Mouse (Mus musculus) forebrain, embryonic 11.5 days (tissue): ENCODE measurements around the gene Tnfsf15. TPM values are rescaled to one million over a fixed set of nuclear protein-coding genes. Genes with fewer than 3 reads are reported as not detected.

Experiments
- ATAC-seq: fragments of 200-750 bp; cut with Nextera tagmentation; replicated peaks from 2 replicates; pipeline ENCODE4 v1.8.0; 2017; ENCODE audit warnings: moderate TSS enrichment; ENCODE audit not compliant: low FRiP score
- DNase-seq: peaks from one replicate; pipeline ENCODE4 v3.0.0-alpha.2; 2017; ENCODE audit warnings: low spot score
- H3K27ac ChIP-seq: fragments of 300-500 bp; sonication (generic); 2 replicates; pipeline ENCODE4 v1.5.1; 2014; ENCODE audit warnings: low read depth, low read length
- H3K27me3 ChIP-seq: fragments of 300-500 bp; sonication (generic); 2 replicates; pipeline ENCODE4 v1.6.1; 2014; ENCODE audit warnings: mild to moderate bottlenecking, low read length, mixed read lengths; ENCODE audit not compliant: control insufficient read depth, insufficient read depth
- H3K36me3 ChIP-seq: fragments of 300-500 bp; sonication (generic); 2 replicates; pipeline ENCODE4 v1.6.1; 2014; ENCODE audit warnings: mild to moderate bottlenecking, low read length, moderate library complexity, mixed read lengths; ENCODE audit not compliant: control insufficient read depth, insufficient read depth
- H3K4me1 ChIP-seq: fragments of 300-500 bp; sonication (generic); replicated peaks from 2 replicates; pipeline ENCODE4 v1.6.1; 2014; ENCODE audit warnings: low read length, mixed read lengths; ENCODE audit not compliant: control insufficient read depth, insufficient read depth
- H3K4me2 ChIP-seq: fragments of 300-500 bp; sonication (generic); 2 replicates; pipeline ENCODE4 v1.6.1; 2014; ENCODE audit warnings: low read depth, mild to moderate bottlenecking, low read length, moderate library complexity, mixed read lengths; ENCODE audit not compliant: severe bottlenecking
- H3K4me3 ChIP-seq: fragments of 300-500 bp; sonication (generic); 2 replicates; pipeline ENCODE4 v1.5.1; 2014; ENCODE audit warnings: low read depth, low read length
- H3K9ac ChIP-seq: fragments of 300-500 bp; sonication (generic); 2 replicates; pipeline ENCODE4 v1.6.1; 2014; ENCODE audit warnings: low read length
- H3K9me3 ChIP-seq: fragments of 300-500 bp; sonication (generic); 2 replicates; pipeline ENCODE4 v1.6.1; 2016; ENCODE audit warnings: low read length, mixed read lengths; ENCODE audit not compliant: control insufficient read depth
- WGBS: fragments of 180-500 bp; shearing (Covaris S2); extraction: QIAGEN DNeasy Blood & Tissue Kit; methylation state at CpG from one replicate; pipeline ENCODE4 v1.1.7; 2014; 5-methylcytosine and 5-hydroxymethylcytosine counted together
- polyA plus RNA-seq: library from polyadenylated mRNA; unstranded; fragments of >200 nt; fragmentation: Nextera tagmentation; extraction: Ambion mirVana; gene quantifications from 2 replicates; pipeline ENCODE4 v1.2.1, GENCODE M21; 2014

Tnfsf15 gene
- polyA plus RNA-seq, 1 experiment from 2014 or later: not detected

- no peak for ATAC-seq
- no peaks in the 10 kb centered on the region for H3K27me3 ChIP-seq
- no peak overlapping the region for H3K27ac ChIP-seq
- H3K4me1 ChIP-seq: no peaks in the 10 kb centered on the region
- no peaks in the 10 kb centered on the region for H3K36me3 ChIP-seq
- WGBS: 62% methylated on average over 7 of the region's 7 CpGs
- no peaks in the 10 kb centered on the region for H3K9me3 ChIP-seq
- no peak overlapping the region for H3K4me3 ChIP-seq
- DNase-seq: no peak
- H3K4me2 ChIP-seq: no peak overlapping the region
- H3K9ac ChIP-seq: no peak overlapping the region
These were observed 5.4 kb downstream of the Tnfsf15 start for GRCm38 (mm10) chr4:63739524-63739923.

DNA sequence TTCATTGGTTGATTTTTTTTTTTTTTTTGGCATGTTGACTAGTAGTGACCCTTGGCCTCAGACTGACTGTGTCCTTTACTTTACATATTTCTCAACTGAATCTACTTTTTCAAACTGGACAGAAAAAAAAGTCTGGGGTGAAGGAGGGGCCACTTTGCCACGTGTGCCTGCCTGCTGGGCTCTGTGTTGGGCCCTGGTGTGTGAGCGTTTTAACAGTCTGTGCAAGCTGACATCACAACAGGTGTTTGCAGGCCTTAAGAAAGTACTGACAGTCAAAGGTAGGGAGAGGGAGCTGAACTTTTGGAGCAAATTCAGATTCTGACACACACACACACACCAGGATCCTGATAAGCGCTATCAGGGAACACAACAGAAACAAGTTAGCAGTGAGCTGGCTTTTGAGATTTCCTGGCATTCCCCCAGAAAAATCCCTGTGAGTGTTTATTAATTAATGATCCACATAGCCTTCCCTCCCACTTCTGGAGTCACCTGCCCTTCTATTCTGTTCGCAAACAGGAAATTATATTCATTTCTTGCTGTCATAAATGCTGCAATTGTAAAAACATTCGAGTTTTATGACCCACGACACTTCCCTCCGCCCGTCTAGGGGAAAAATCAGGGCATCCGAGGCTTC lies 6.4 kb downstream of the Tnfsf15 start:
- Histone ChIP-seq H3K27me3 (no peaks in the 10 kb centered on the region), H3K9ac (no peak overlapping the region), H3K36me3 (no peaks in the 10 kb centered on the region), H3K27ac (no peak overlapping the region), H3K4me1 (no peaks in the 10 kb centered on the region), H3K4me2 (no peak overlapping the region), H3K4me3 (no peak overlapping the region), H3K9me3 (no peaks in the 10 kb centered on the region)
- ATAC-seq (no peak), DNase-seq (no peak)
- WGBS: 80% methylated on average over 9 of the region's 9 CpGs

GRCm38 (mm10) chr4:63731299-63731698 lies 13.6 kb downstream of the Tnfsf15 start:
- Histone ChIP-seq H3K4me2 (no peak overlapping the region), H3K9ac (no peak overlapping the region), H3K9me3 (no peaks in the 10 kb centered on the region), H3K36me3 (no peaks in the 10 kb centered on the region), H3K27ac (no peak overlapping the region), H3K27me3 (no peaks in the 10 kb centered on the region), H3K4me3 (no peak overlapping the region), H3K4me1 (0 out of 2 replicates have a peak, but pooled peaks cover 2% of the 10 kb centered on the region)
- ATAC-seq: no peak
- WGBS: 82% methylated on average over 2 of the region's 2 CpGs
- DNase-seq: no peak

GRCm38 (mm10) chr4:63726727-63727126 lies 18.2 kb downstream of the Tnfsf15 start:
- Histone ChIP-seq H3K27me3 (no peaks in the 10 kb centered on the region), H3K36me3 (no peaks in the 10 kb centered on the region), H3K4me2 (no peak overlapping the region), H3K4me3 (no peak overlapping the region), H3K27ac (no peak overlapping the region), H3K9me3 (no peaks in the 10 kb centered on the region), H3K9ac (no peak overlapping the region), H3K4me1 (0 out of 2 replicates have a peak, but pooled peaks cover 2% of the 10 kb centered on the region)
- no peak for DNase-seq
- 45% methylated on average over 4 of the region's 4 CpGs for WGBS
- ATAC-seq: no peak

GRCm38 (mm10) chr4:63725981-63726380 lies 18.9 kb downstream of the Tnfsf15 start:
- DNase-seq: no peak
- 64% methylated on average over 5 of the region's 5 CpGs for WGBS
- Histone ChIP-seq H3K9ac (no peak overlapping the region), H3K4me1 (0 out of 2 replicates have a peak, but pooled peaks cover 2% of the 10 kb centered on the region), H3K36me3 (no peaks in the 10 kb centered on the region), H3K9me3 (no peaks in the 10 kb centered on the region), H3K27me3 (no peaks in the 10 kb centered on the region), H3K27ac (no peak overlapping the region), H3K4me2 (no peak overlapping the region), H3K4me3 (no peak overlapping the region)
- no peak for ATAC-seq

DNA sequence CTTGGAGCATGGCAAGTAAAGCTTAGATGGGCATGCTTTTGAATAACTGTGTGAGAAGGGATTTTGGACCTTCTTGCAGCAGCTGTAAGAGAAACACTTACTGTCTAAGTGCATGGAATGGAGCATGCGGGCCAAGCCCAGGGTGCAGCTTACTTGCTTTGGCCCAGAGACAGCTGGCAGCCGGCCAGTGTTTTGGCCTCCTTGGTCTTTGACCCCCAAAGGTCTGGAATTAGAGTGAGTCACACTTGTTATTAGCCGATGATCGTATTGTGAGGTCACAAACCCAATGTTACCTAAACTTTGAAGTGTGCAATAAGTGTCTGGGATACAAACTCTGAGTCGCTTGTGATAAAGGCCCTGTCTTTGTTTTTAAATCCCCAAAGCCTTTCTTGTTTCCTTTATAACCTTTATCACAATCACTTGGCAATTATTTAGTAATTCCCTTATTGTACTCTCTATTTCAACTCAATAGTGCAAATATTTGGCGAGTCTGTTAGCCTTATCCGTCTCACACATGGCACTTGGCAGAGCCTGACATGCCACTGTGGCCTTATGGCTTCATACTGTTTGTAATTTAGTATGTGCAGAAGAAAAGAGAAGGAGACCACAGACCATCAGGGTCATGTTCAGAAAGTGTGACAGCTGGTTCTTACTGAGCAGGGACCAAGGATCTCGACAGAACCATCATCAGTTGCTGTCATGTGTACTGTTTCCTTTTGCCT lies 26.8 kb downstream of the Tnfsf15 start:
- ATAC-seq (no peak), DNase-seq (no peak)
- 79% methylated on average over 8 of the region's 8 CpGs for whole genome bisulfite sequencing

GRCm38 (mm10) chr4:63711886-63712285 lies 33.0 kb downstream of the Tnfsf15 start:
- ATAC-seq (no peak), DNase-seq (no peak)
- 89% methylated on average over 5 of the region's 5 CpGs for WGBS
- Histone ChIP-seq H3K27ac (no peak overlapping the region), H3K27me3 (no peaks in the 10 kb centered on the region), H3K4me1 (no peaks in the 10 kb centered on the region), H3K9me3 (no peaks in the 10 kb centered on the region), H3K4me2 (no peak overlapping the region), H3K9ac (no peak overlapping the region), H3K4me3 (no peak overlapping the region), H3K36me3 (no peaks in the 10 kb centered on the region)

More for the DNA sequence above, 26.8 kb downstream of the Tnfsf15 start:
- no peaks in the 10 kb centered on the region for H3K4me1 ChIP-seq
- H3K4me3 ChIP-seq: no peak overlapping the region
- H3K27ac ChIP-seq: no peak overlapping the region
- no peaks in the 10 kb centered on the region for H3K36me3 ChIP-seq
- H3K4me2 ChIP-seq: no peak overlapping the region
- no peaks in the 10 kb centered on the region for H3K27me3 ChIP-seq
- H3K9me3 ChIP-seq: no peaks in the 10 kb centered on the region
- H3K9ac ChIP-seq: no peak overlapping the region

- Histone ChIP-seq H3K27ac (no peak overlapping the region), H3K4me3 (no peak overlapping the region), H3K9me3 (no peaks in the 10 kb centered on the region), H3K4me2 (no peak overlapping the region), H3K4me1 (no peaks in the 10 kb centered on the region), H3K9ac (no peak overlapping the region), H3K36me3 (no peaks in the 10 kb centered on the region), H3K27me3 (no peaks in the 10 kb centered on the region)
- ATAC-seq (no peak), DNase-seq (no peak)
- 73% methylated on average over 8 of the region's 8 CpGs for WGBS
These were observed 34.3 kb downstream of the Tnfsf15 start for GRCm38 (mm10) chr4:63710431-63711220.
